Mouse (Mus musculus) heart, postnatal 0 days (tissue): ENCODE data around the gene Gm6164. TPM values are rescaled to one million over a fixed set of nuclear protein-coding genes. Genes with fewer than 3 reads are reported as not detected.
"Not testable (repeated sequence)": the region's sequence is repeated elsewhere in the genome, so short reads cannot be mapped to it uniquely, and the experiment has no call there.

Experiments used
- ATAC-seq: fragments of 200-750 bp; cut with Nextera tagmentation; 2 replicates; pipeline ENCODE4 v1.8.0; 2017; ENCODE audit warnings: low read depth, moderate number of reproducible peaks, moderate library complexity; ENCODE audit not compliant: insufficient read depth
- DNase-seq: peaks from one replicate; pipeline ENCODE4 v3.0.0-alpha.2; 2016; ENCODE audit warnings: low spot score
- H3K27ac ChIP-seq: fragments of 300-500 bp; sonication (generic); 2 replicates; pipeline ENCODE4 v1.5.1; 2014; ENCODE audit warnings: low read depth, mild to moderate bottlenecking
- H3K27me3 ChIP-seq: fragments of 300-500 bp; sonication (generic); 2 replicates; pipeline ENCODE4 v1.6.1; 2014; ENCODE audit warnings: low read length, mixed read lengths; ENCODE audit not compliant: control insufficient read depth, insufficient read depth
- H3K36me3 ChIP-seq: fragments of 300-500 bp; sonication (generic); replicated peaks from 2 replicates; pipeline ENCODE4 v1.6.1; 2014; ENCODE audit warnings: low read length, mixed read lengths; ENCODE audit not compliant: control insufficient read depth, insufficient read depth
- H3K4me1 ChIP-seq: fragments of 300-500 bp; sonication (generic); 2 replicates; pipeline ENCODE4 v1.6.1; 2014; ENCODE audit warnings: antibody characterized with exemption; ENCODE audit not compliant: control insufficient read depth, insufficient read depth
- H3K4me2 ChIP-seq: fragments of 300-500 bp; sonication (generic); 2 replicates; pipeline ENCODE4 v1.6.1; 2014; ENCODE audit warnings: low read depth, mild to moderate bottlenecking, low read length, moderate library complexity
- H3K4me3 ChIP-seq: fragments of 300-500 bp; sonication (generic); 2 replicates; pipeline ENCODE4 v1.5.1; 2014; ENCODE audit warnings: low read depth, low read length
- H3K9ac ChIP-seq: fragments of 300-500 bp; sonication (generic); replicated peaks from 2 replicates; pipeline ENCODE4 v1.6.1; 2014; ENCODE audit warnings: low read depth, low read length, mixed read lengths
- H3K9me3 ChIP-seq: fragments of 300-500 bp; sonication (generic); replicated peaks from 2 replicates; pipeline ENCODE4 v1.6.1; 2016; ENCODE audit warnings: low read length; ENCODE audit not compliant: control insufficient read depth
- WGBS: fragments of 180-500 bp; shearing (Covaris S2); extraction: QIAGEN DNeasy Blood & Tissue Kit; methylation state at CpG from one replicate; pipeline ENCODE4 v1.1.7; 2014; 5-methylcytosine and 5-hydroxymethylcytosine counted together
- polyA plus RNA-seq: library from polyadenylated mRNA; unstranded; fragments of >200 nt; fragmentation: Nextera tagmentation; extraction: Ambion mirVana; gene quantifications from 2 replicates; pipeline ENCODE4 v1.2.1, GENCODE M21; 2015
- total RNA-seq: library from RNA; depleted of rRNA; stranded (reverse); fragments of >200 nt; gene quantifications from 2 replicates; pipeline ENCODE4 v1.2.3, GENCODE M21; 2014; ENCODE audit warnings: low replicate concordance; rRNA removed

The Gm6164 gene
- not detected in 2 replicates for total RNA-seq
- polyA plus RNA-seq = not detected in 2 replicates

GRCm38 (mm10) chr7:20205507-20205906, at the start of gene Gm6164:
Gene Gm6164 (minus strand): TSS chr7:20205607.
- DNase-seq, H3K4me3 ChIP-seq, H3K4me2 ChIP-seq, H3K9ac ChIP-seq, H3K27ac ChIP-seq, H3K36me3 ChIP-seq, H3K27me3 ChIP-seq, H3K9me3 ChIP-seq, ATAC-seq, H3K4me1 ChIP-seq: not testable (repeated sequence)
- WGBS = no CpG with 5 or more reads among the region's 2 CpGs

- not testable (repeated sequence) for H3K4me2 ChIP-seq, DNase-seq, H3K9ac ChIP-seq, ATAC-seq, H3K36me3 ChIP-seq, H3K27me3 ChIP-seq, H3K27ac ChIP-seq, H3K9me3 ChIP-seq, H3K4me1 ChIP-seq, H3K4me3 ChIP-seq
- WGBS = no CpG with 5 or more reads among the region's 2 CpGs
These were observed 28.3 kb upstream of the Gm6164 start, which contains the start of gene Gm4498 for GRCm38 (mm10) chr7:20233728-20234127. Gene Gm4498 (minus strand): TSS chr7:20233828.

- not testable (repeated sequence) for ATAC-seq, H3K9me3 ChIP-seq, H3K36me3 ChIP-seq, H3K27me3 ChIP-seq, H3K4me1 ChIP-seq, H3K4me2 ChIP-seq, H3K9ac ChIP-seq, DNase-seq, H3K4me3 ChIP-seq, H3K27ac ChIP-seq
- WGBS = no CpG with 5 or more reads among the region's 3 CpGs
These were observed 12.0 kb downstream of the Gm6164 start, which contains the start of gene Vmn1r95 for GRCm38 (mm10) chr7:20193410-20193809. Gene Vmn1r95 (plus strand): TSS chr7:20193710.

GRCm38 (mm10) chr7:20168277-20168676, 37.1 kb downstream of the Gm6164 start, which contains the start of gene Vmn1r94:
Gene Vmn1r94 (minus strand): TSS chr7:20168377.
- not testable (repeated sequence) for H3K9me3 ChIP-seq, ATAC-seq, H3K9ac ChIP-seq, H3K4me2 ChIP-seq, DNase-seq, H3K27me3 ChIP-seq, H3K36me3 ChIP-seq, H3K4me3 ChIP-seq, H3K4me1 ChIP-seq, H3K27ac ChIP-seq
- no CpG with 5 or more reads among the region's 3 CpGs for WGBS

Other genes starting within 250 kb of the Gm6164 start
- gene Ceacam20, start 240.2 kb downstream of the Gm6164 start, total RNA-seq = not detected in 2 replicates
- not detected in 2 replicates for gene Ceacam20, start 240.2 kb downstream of the Gm6164 start, polyA plus RNA-seq
- gene Nlrp9b, start 214.1 kb downstream of the Gm6164 start, total RNA-seq = not detected in 2 replicates
- not detected in 2 replicates for gene Nlrp9b, start 214.1 kb downstream of the Gm6164 start, polyA plus RNA-seq
- gene Vmn1r91, start 105.9 kb downstream of the Gm6164 start, total RNA-seq = not detected in 2 replicates
- gene Vmn1r91, start 105.9 kb downstream of the Gm6164 start, polyA plus RNA-seq = not detected in 2 replicates
- gene Gm16442, start 83.0 kb downstream of the Gm6164 start, total RNA-seq = not detected in 2 replicates
- not detected in 2 replicates for gene Gm16442, start 83.0 kb downstream of the Gm6164 start, polyA plus RNA-seq
- not detected in 2 replicates for gene Vmn1r93, start 66.5 kb downstream of the Gm6164 start, total RNA-seq
- not detected in 2 replicates for gene Vmn1r93, start 66.5 kb downstream of the Gm6164 start, polyA plus RNA-seq
- not detected in 2 replicates for gene Vmn1r94, start 37.2 kb downstream of the Gm6164 start, total RNA-seq
- gene Vmn1r94, start 37.2 kb downstream of the Gm6164 start, polyA plus RNA-seq = not detected in 2 replicates
- not detected in 2 replicates for gene Vmn1r95, start 11.9 kb downstream of the Gm6164 start, total RNA-seq
- gene Vmn1r95, start 11.9 kb downstream of the Gm6164 start, polyA plus RNA-seq = not detected in 2 replicates
- gene Gm4498, start 28.2 kb upstream of the Gm6164 start, total RNA-seq = not detected in 2 replicates
- not detected in 2 replicates for gene Gm4498, start 28.2 kb upstream of the Gm6164 start, polyA plus RNA-seq
- gene Gm5890, start 57.2 kb upstream of the Gm6164 start, total RNA-seq = not detected in 2 replicates
- not detected in 2 replicates for gene Gm5890, start 57.2 kb upstream of the Gm6164 start, polyA plus RNA-seq
- not detected in 2 replicates for gene Gm4133, start 128.5 kb upstream of the Gm6164 start, total RNA-seq
- gene Gm4133, start 128.5 kb upstream of the Gm6164 start, polyA plus RNA-seq = not detected in 2 replicates
- not detected in 2 replicates for gene Gm5728, start 169.8 kb upstream of the Gm6164 start, total RNA-seq
- not detected in 2 replicates for gene Gm5728, start 169.8 kb upstream of the Gm6164 start, polyA plus RNA-seq
- gene Vmn1r100, start 212.3 kb upstream of the Gm6164 start, total RNA-seq = not detected in 2 replicates
- gene Vmn1r100, start 212.3 kb upstream of the Gm6164 start, polyA plus RNA-seq = not detected in 2 replicates
- not detected in 2 replicates for gene Vmn1r101, start 237.0 kb upstream of the Gm6164 start, total RNA-seq
- gene Vmn1r101, start 237.0 kb upstream of the Gm6164 start, polyA plus RNA-seq = not detected in 2 replicates